Mouse (Mus musculus) stomach, postnatal 0 days (tissue): ENCODE measurements at regions not wholly inside any gene's neighbourhood (a gene's known extent, or its start where the extent isn't known, plus 50 kb on each side); places are given as distances from the start of the nearest gene placed in this dataset.

Experiments used
- ATAC-seq: fragments of 200-750 bp; cut with Nextera tagmentation; 2 replicates; pipeline ENCODE4 v1.8.0; 2017; ENCODE audit not compliant: low FRiP score, low TSS enrichment
- DNase-seq: peaks from one replicate; pipeline ENCODE4 v3.0.0-alpha.2; 2016; ENCODE audit warnings: low spot score
- H3K27ac ChIP-seq: fragments of 300-500 bp; sonication (generic); replicated peaks from 2 replicates; pipeline ENCODE4 v1.5.1; 2014; ENCODE audit warnings: mild to moderate bottlenecking, control low read depth
- H3K27me3 ChIP-seq: fragments of 300-500 bp; sonication (generic); 2 replicates; pipeline ENCODE4 v1.6.1; 2014; ENCODE audit warnings: low read length; ENCODE audit not compliant: control insufficient read depth, insufficient read depth
- H3K36me3 ChIP-seq: fragments of 300-500 bp; sonication (generic); 2 replicates; pipeline ENCODE4 v1.6.1; 2014; ENCODE audit warnings: low read length, mixed read lengths; ENCODE audit not compliant: control insufficient read depth, insufficient read depth
- H3K4me1 ChIP-seq: fragments of 300-500 bp; sonication (generic); replicated peaks from 2 replicates; pipeline ENCODE4 v1.6.1; 2014; ENCODE audit warnings: antibody characterized with exemption; ENCODE audit not compliant: control insufficient read depth, insufficient read depth
- H3K4me2 ChIP-seq: fragments of 300-500 bp; sonication (generic); replicated peaks from 2 replicates; pipeline ENCODE4 v1.6.1; 2014; ENCODE audit warnings: low read depth, mild to moderate bottlenecking, control low read depth, moderate library complexity
- H3K4me3 ChIP-seq: fragments of 300-500 bp; sonication (generic); 2 replicates; pipeline ENCODE4 v1.5.1; 2014; ENCODE audit warnings: low read depth, low read length, control low read depth
- H3K9ac ChIP-seq: fragments of 300-500 bp; sonication (generic); 2 replicates; pipeline ENCODE4 v1.6.1; 2014; ENCODE audit warnings: mild to moderate bottlenecking, low read length, control low read depth, mixed read lengths
- H3K9me3 ChIP-seq: fragments of 300-500 bp; sonication (generic); 2 replicates; pipeline ENCODE4 v1.6.1; 2016; ENCODE audit warnings: low read length; ENCODE audit not compliant: control insufficient read depth
- CTCF ChIP-seq: IDR thresholded peaks from 2 replicates; pipeline ENCODE4 v1.5.1; 2016; ENCODE audit warnings: antibody characterized with exemption, low read depth, mild to moderate bottlenecking, moderate library complexity
- EP300 ChIP-seq: optimal IDR thresholded peaks from 2 replicates; pipeline ENCODE3; 2016; ENCODE audit warnings: antibody characterized with exemption
- WGBS: fragments of 180-500 bp; shearing (Covaris S2); extraction: QIAGEN DNeasy Blood & Tissue Kit; methylation state at CpG from one replicate; pipeline ENCODE4 v1.1.7; 2014; 5-methylcytosine and 5-hydroxymethylcytosine counted together

GRCm38 (mm10) chr6:31330327-31330726 is 68.2 kb upstream of the Mkln1 start:
- 79% methylated on average over 7 of the region's 7 CpGs for WGBS
- TF ChIP-seq EP300 (no peak), CTCF (no peak)
- H3K36me3 ChIP-seq: no peaks in the 10 kb centered on the region

GRCm38 (mm10) chr6:31330868-31331267 is 67.7 kb upstream of the Mkln1 start:
- no peak for DNase-seq
- 79% methylated on average over 3 of the region's 3 CpGs for WGBS
- Histone ChIP-seq H3K9ac (no peak overlapping the region), H3K36me3 (no peaks in the 10 kb centered on the region), H3K27me3 (no peaks in the 10 kb centered on the region), H3K4me1 (no peaks in the 10 kb centered on the region), H3K27ac (no peak overlapping the region), H3K4me3 (no peak overlapping the region), H3K4me2 (no peak overlapping the region), H3K9me3 (no peaks in the 10 kb centered on the region)
- TF ChIP-seq EP300 (no peak), CTCF (no peak)
- no peak for ATAC-seq

More at GRCm38 (mm10) chr6:31330327-31330726, 68.2 kb upstream of the Mkln1 start:
- Histone ChIP-seq H3K27me3 (no peaks in the 10 kb centered on the region), H3K9ac (no peak overlapping the region), H3K9me3 (no peaks in the 10 kb centered on the region), H3K27ac (no peak overlapping the region), H3K4me2 (no peak overlapping the region), H3K4me3 (no peak overlapping the region), H3K4me1 (no peaks in the 10 kb centered on the region)
- ATAC-seq: no peak
- no peak for DNase-seq

- Histone ChIP-seq H3K27ac (no peak overlapping the region), H3K4me2 (no peak overlapping the region), H3K4me1 (no peaks in the 10 kb centered on the region), H3K36me3 (no peaks in the 10 kb centered on the region), H3K9ac (no peak overlapping the region), H3K27me3 (no peaks in the 10 kb centered on the region), H3K9me3 (no peaks in the 10 kb centered on the region), H3K4me3 (no peak overlapping the region)
- WGBS: 58% methylated on average over 6 of the region's 6 CpGs
- no peak for DNase-seq
- no peak for TF ChIP-seq EP300
- no peak for TF ChIP-seq CTCF
- no peak for ATAC-seq
Observed at GRCm38 (mm10) chr6:31332254-31332653, 66.3 kb upstream of the Mkln1 start.

- WGBS: 91% methylated on average over 4 of the region's 4 CpGs
- H3K9me3 ChIP-seq: no peaks in the 10 kb centered on the region
- H3K27me3 ChIP-seq: no peaks in the 10 kb centered on the region
- DNase-seq (no peak), ATAC-seq (no peak)
- no peak overlapping the region for H3K4me2 ChIP-seq
- H3K4me3 ChIP-seq: no peak overlapping the region
- H3K27ac ChIP-seq: no peak overlapping the region
- TF ChIP-seq EP300 (no peak), CTCF (no peak)
- H3K36me3 ChIP-seq: no peaks in the 10 kb centered on the region
- no peaks in the 10 kb centered on the region for H3K4me1 ChIP-seq
- no peak overlapping the region for H3K9ac ChIP-seq
Observed at GRCm38 (mm10) chr6:31332714-31333113, 65.8 kb upstream of the Mkln1 start.

- Histone ChIP-seq H3K4me2 (no peak overlapping the region), H3K4me1 (no peaks in the 10 kb centered on the region), H3K27ac (no peak overlapping the region), H3K4me3 (no peak overlapping the region), H3K9me3 (no peaks in the 10 kb centered on the region), H3K27me3 (no peaks in the 10 kb centered on the region), H3K36me3 (no peaks in the 10 kb centered on the region), H3K9ac (no peak overlapping the region)
- WGBS: 67% methylated on average over 16 of the region's 16 CpGs
- ATAC-seq (no peak), DNase-seq (no peak)
- TF ChIP-seq EP300 (no peak), CTCF (no peak)
Observed at GRCm38 (mm10) chr6:31333228-31333922, 65.2 kb upstream of the Mkln1 start.

GRCm38 (mm10) chr6:31334086-31334485 is 64.4 kb upstream of the Mkln1 start:
- no peak for ATAC-seq
- TF ChIP-seq EP300 (no peak), CTCF (no peak)
- H3K36me3 ChIP-seq: no peaks in the 10 kb centered on the region
- H3K9ac ChIP-seq: no peak overlapping the region
- no peaks in the 10 kb centered on the region for H3K27me3 ChIP-seq
- no peaks in the 10 kb centered on the region for H3K9me3 ChIP-seq
- DNase-seq: no peak
- H3K27ac ChIP-seq: no peak overlapping the region
- H3K4me1 ChIP-seq: no peaks in the 10 kb centered on the region
- 79% methylated on average over 4 of the region's 4 CpGs for WGBS
- H3K4me2 ChIP-seq: no peak overlapping the region
- H3K4me3 ChIP-seq: no peak overlapping the region
